Mouse (Mus musculus) erythroblast, embryonic 14.5 days (primary cell): ENCODE measurements around the gene Arhgef16.

Experiments used
- GATA1 ChIP-seq: IDR thresholded peaks from 2 replicates; pipeline ENCODE4 v1.6.1; 2012; ENCODE audit warnings: low read length, inconsistent platforms, mixed read lengths
- TAL1 ChIP-seq: IDR thresholded peaks from 3 replicates; pipeline ENCODE4 v1.6.1; 2012; ENCODE audit warnings: low read length, inconsistent platforms, mixed read lengths

DNA sequence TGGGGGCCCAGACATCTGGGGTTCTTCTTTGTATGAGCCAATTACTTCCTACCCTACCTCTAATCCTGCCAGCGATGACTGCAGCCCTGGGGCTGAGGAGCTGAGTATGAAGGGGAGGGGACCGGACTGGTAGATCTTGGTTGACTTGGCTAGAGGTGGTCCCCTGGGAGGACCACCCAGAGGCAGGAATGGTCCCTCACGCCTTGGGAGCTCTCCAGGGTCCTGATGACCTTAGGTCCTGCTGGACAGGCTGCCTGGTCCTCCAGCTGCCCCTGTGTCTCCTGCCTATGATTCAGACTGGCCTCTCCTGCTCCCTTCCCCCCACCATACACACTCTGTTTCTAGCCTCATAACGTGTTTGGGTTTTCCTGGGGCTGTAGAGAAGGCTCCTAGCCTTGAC is 39.4 kb downstream of the Arhgef16 start:
- TF ChIP-seq GATA1 (no peak), TAL1 (no peak)
